Mouse (Mus musculus) mesoderm, embryonic 11.5 days (tissue): ENCODE data around the gene Olfr736.
A peak's percentile ranks its signal among the peaks of the same experiment; 100 is the strongest.

Experiments used
- DNase-seq: peaks from one replicate; pipeline ENCODE4 v3.0.0-alpha.2; 2012; ENCODE audit warnings: low read depth, low spot score

The Olfr736 gene

GRCm38 (mm10) chr14:50380863-50381262 is at the start of gene Olfr736:
Gene Olfr736, plus strand, starts transcription at chr14:50381163.
- DNase-seq = no peak

GRCm38 (mm10) chr14:50348796-50349195 is 32.2 kb upstream of the Olfr736 start, which contains the start of gene Olfr735:
Gene Olfr735, minus strand, starts transcription at chr14:50348872.
- DNase-seq = no peak

- DNase-seq = peak; percentile 22
These were observed 28.5 kb upstream of the Olfr736 start for GRCm38 (mm10) chr14:50352438-50352837.

GRCm38 (mm10) chr14:50356725-50357124 is 24.2 kb upstream of the Olfr736 start:
- no peak for DNase-seq

GRCm38 (mm10) chr14:50357593-50357992 is 23.4 kb upstream of the Olfr736 start, which contains the start of gene Tlr11:
Gene Tlr11, plus strand, starts transcription at chr14:50357914.
- no peak for DNase-seq

GRCm38 (mm10) chr14:50360480-50360879 is 20.5 kb upstream of the Olfr736 start:
- no peak for DNase-seq

GRCm38 (mm10) chr14:50363561-50363960 is 17.4 kb upstream of the Olfr736 start:
- no peak for DNase-seq

GRCm38 (mm10) chr14:50407268-50407667 is 26.3 kb downstream of the Olfr736 start, which contains the start of gene Olfr738:
Gene Olfr738, plus strand, starts transcription at chr14:50407568.
- DNase-seq = no peak

GRCm38 (mm10) chr14:50418326-50418725 is 37.4 kb downstream of the Olfr736 start, which contains the start of gene Olfr739:
Gene Olfr739, plus strand, starts transcription at chr14:50418626.
- DNase-seq = no peak
